Mouse (Mus musculus) ES-E14 (cell line): ENCODE measurements at regions not wholly inside any gene's neighbourhood (a gene's known extent, or its start where the extent isn't known, plus 50 kb on each side); places are given as distances from the start of the nearest gene placed in this dataset.

Experiments used
- HCFC1 ChIP-seq: IDR thresholded peaks from 2 replicates; pipeline ENCODE4 v1.6.1; 2012; ENCODE audit warnings: low read length, inconsistent platforms, borderline replicate concordance; ENCODE audit not compliant: insufficient read depth
- MAFK ChIP-seq: IDR thresholded peaks from 2 replicates; pipeline ENCODE4 v1.6.1; 2014; ENCODE audit warnings: mild to moderate bottlenecking, low read depth, low read length, inconsistent platforms; ENCODE audit not compliant: insufficient read depth
- ZC3H11A ChIP-seq: IDR thresholded peaks from 2 replicates; pipeline ENCODE4 v1.6.1; 2012; ENCODE audit warnings: low read depth, mild to moderate bottlenecking, inconsistent platforms, low read length, borderline replicate concordance
- ZNF384 ChIP-seq: IDR thresholded peaks from 2 replicates; pipeline ENCODE4 v1.6.1; 2012; ENCODE audit warnings: low read depth, low read length, inconsistent platforms

GRCm38 (mm10) chr11:33028920-33029319 lies 118.3 kb downstream of the Fgf18 start:
- no peak for TF ChIP-seq HCFC1
- TF ChIP-seq MAFK = no peak
- no peak for TF ChIP-seq ZC3H11A
- TF ChIP-seq ZNF384 = no peak
